Mouse (Mus musculus): Measurements from ENCODE around the gene Cacna1a.

Cacna1a gene

GRCm38 (mm10) chr8:84640617-84641294, 252.5 kb downstream of the Cacna1a start:
- DNase-seq, result no peak

- DNase-seq, result no peak
Observed at GRCm38 (mm10) chr8:84641578-84642361, 253.5 kb downstream of the Cacna1a start.

GRCm38 (mm10) chr8:84643019-84643418, 254.8 kb downstream of the Cacna1a start:
- no peak for DNase-seq

- DNase-seq, result no peak
Observed at GRCm38 (mm10) chr8:84646800-84647199, 258.6 kb downstream of the Cacna1a start.

- no peak for DNase-seq
Observed at GRCm38 (mm10) chr8:84647461-84647901, 259.2 kb downstream of the Cacna1a start.

- no peak for DNase-seq
Observed at GRCm38 (mm10) chr8:84650213-84650612, 262.0 kb downstream of the Cacna1a start.

GRCm38 (mm10) chr8:84653092-84653631, 264.9 kb downstream of the Cacna1a start:
- DNase-seq, result no peak

- no peak for DNase-seq
Observed at GRCm38 (mm10) chr8:84654597-84654996, 266.4 kb downstream of the Cacna1a start.

- DNase-seq, result no peak
Observed at GRCm38 (mm10) chr8:84655336-84656190, 267.3 kb downstream of the Cacna1a start.

- DNase-seq, result no peak
Observed at GRCm38 (mm10) chr8:84656191-84656525, 267.9 kb downstream of the Cacna1a start.

GRCm38 (mm10) chr8:84656641-84657126, 268.4 kb downstream of the Cacna1a start:
- DNase-seq, result no peak

GRCm38 (mm10) chr8:84657203-84657602, 269.0 kb downstream of the Cacna1a start:
- DNase-seq, result no peak

GRCm38 (mm10) chr8:84657680-84658079, 269.4 kb downstream of the Cacna1a start:
- DNase-seq, result no peak

GRCm38 (mm10) chr8:84658951-84659350, 270.7 kb downstream of the Cacna1a start:
- DNase-seq, result no peak

GRCm38 (mm10) chr8:84659936-84660818, 271.9 kb downstream of the Cacna1a start:
- no peak for DNase-seq

- no peak for DNase-seq
Observed at GRCm38 (mm10) chr8:84660819-84661457, 272.7 kb downstream of the Cacna1a start.

GRCm38 (mm10) chr8:84661458-84661871, 273.2 kb downstream of the Cacna1a start:
- peak; percentile 62 for DNase-seq

- DNase-seq, result peak; percentile 59
Observed at GRCm38 (mm10) chr8:84661961-84662571, 273.8 kb downstream of the Cacna1a start.

- DNase-seq, result peak; percentile 95
Observed at GRCm38 (mm10) chr8:84662581-84663065, 274.4 kb downstream of the Cacna1a start, which contains the start of gene Ier2. TSS of gene Ier2 (minus strand) at chr8:84662852.

Data from cerebellum, adult 8-10 months (tissue).